Mouse (Mus musculus): ENCODE data around the gene Gbx1.

DNA sequence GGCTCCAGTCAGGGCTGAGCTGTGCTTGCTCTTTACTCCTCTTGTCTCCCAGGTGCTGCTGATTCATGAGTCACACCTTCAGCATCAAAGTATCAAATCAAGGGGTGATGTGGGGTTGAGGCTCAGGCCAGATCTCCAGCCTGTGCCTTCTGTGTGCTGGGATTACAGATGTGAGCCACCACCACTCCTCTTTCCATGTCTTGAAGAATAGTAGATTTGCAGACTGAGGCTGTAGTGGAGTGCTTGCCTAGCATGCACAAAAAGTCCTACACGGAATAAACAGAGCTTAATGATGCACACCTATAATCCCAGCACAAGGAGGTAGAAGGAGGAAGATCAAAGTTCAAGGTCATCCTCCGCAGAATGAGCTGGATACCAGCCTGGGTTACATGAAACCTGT is 29.7 kb upstream of the Gbx1 start, which contains the start of gene 4931409K22Rik:
- TF ChIP-seq CTCF (IDR thresholded peaks at IDR 0.05; ENCODE audit: low read depth) (no peak), EP300 (IDR thresholded peaks at IDR 0.05; ENCODE audit: low read depth) (no peak)
